Mouse (Mus musculus) erythroblast, embryonic 14.5 days (primary cell): ENCODE data around the gene Plekhd1. TPM values are rescaled to one million over a fixed set of nuclear protein-coding genes. Genes with fewer than 3 reads are reported as not detected.

Experiments used
- H3K27me3 ChIP-seq: 2 replicates; pipeline ENCODE4 v1.6.1; 2012; ENCODE audit warnings: inconsistent platforms; ENCODE audit not compliant: control insufficient read depth
- H3K36me3 ChIP-seq: 2 replicates; pipeline ENCODE4 v1.6.1; 2012; ENCODE audit warnings: mild to moderate bottlenecking, inconsistent platforms; ENCODE audit not compliant: control insufficient read depth
- H3K4me1 ChIP-seq: 2 replicates; pipeline ENCODE4 v1.6.1; 2012; ENCODE audit warnings: inconsistent platforms; ENCODE audit not compliant: control insufficient read depth
- H3K4me3 ChIP-seq: replicated peaks from 2 replicates; pipeline ENCODE3; 2012; ENCODE audit warnings: moderate library complexity, mild to moderate bottlenecking, inconsistent platforms
- H3K9me3 ChIP-seq: 2 replicates; pipeline ENCODE4 v1.6.1; 2012; ENCODE audit warnings: low read length, inconsistent platforms, mixed read lengths; ENCODE audit not compliant: control insufficient read depth
- GATA1 ChIP-seq: IDR thresholded peaks from 2 replicates; pipeline ENCODE4 v1.6.1; 2012; ENCODE audit warnings: low read length, inconsistent platforms, mixed read lengths
- TAL1 ChIP-seq: IDR thresholded peaks from 3 replicates; pipeline ENCODE4 v1.6.1; 2012; ENCODE audit warnings: low read length, inconsistent platforms, mixed read lengths
- polyA plus RNA-seq: library from polyadenylated mRNA; stranded (reverse); fragments of >175 nt; gene quantifications from 2 replicates; pipeline ENCODE4 v1.2.3, GENCODE M21; 2012

The Plekhd1 gene
- polyA plus RNA-seq, 1 experiment: 0.01 TPM

DNA sequence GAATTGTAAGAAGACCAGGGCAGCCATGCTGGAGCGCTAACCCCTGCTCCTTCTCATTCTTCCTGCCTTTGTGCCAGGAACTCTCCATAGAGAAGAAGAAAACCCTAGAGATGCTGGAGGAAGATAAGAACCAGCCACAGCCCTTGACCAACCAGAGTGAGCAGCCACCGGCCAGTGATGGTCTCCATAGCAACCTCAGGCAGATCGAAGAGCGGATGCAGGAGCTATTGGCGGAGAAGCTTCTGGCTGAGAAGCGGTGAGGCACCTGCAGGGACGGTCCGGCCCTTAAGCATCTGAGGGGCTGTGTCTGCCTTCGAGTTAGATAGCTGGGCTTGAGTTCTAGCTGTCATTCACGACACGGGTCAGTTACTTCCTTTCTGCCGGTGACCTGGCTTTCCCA lies 28.1 kb downstream of the Plekhd1 start:
- Histone ChIP-seq H3K4me3 (no peak overlapping the region), H3K4me1 (peaks cover 22% of the 10 kb centered on the region), H3K9me3 (no peaks in the 10 kb centered on the region), H3K36me3 (no peaks in the 10 kb centered on the region), H3K27me3 (peaks cover 11% of the 10 kb centered on the region)
- TF ChIP-seq TAL1 (no peak), GATA1 (peak; percentile 61)

DNA sequence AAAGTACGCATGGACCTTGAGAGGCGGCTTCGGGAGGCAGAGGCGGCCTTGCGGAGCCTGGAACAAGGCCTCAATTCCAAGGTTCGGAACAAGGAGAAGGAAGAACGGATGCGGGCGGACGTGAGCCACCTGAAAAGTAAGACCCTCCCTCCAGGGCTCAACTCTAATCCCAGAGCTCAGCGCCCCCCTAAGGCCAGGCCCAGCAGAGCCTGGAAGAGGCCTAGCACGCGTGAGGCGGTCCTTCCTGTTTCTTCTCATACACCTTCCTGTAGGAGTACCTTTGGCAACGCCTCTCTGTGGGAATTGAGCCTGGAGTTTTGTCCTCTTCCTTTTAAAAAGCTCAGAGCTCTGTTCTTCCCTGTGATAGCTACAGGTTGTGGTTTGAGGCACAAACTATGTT lies 29.1 kb downstream of the Plekhd1 start:
- Histone ChIP-seq H3K36me3 (no peaks in the 10 kb centered on the region), H3K4me3 (no peak overlapping the region), H3K9me3 (no peaks in the 10 kb centered on the region), H3K4me1 (peaks cover 20% of the 10 kb centered on the region), H3K27me3 (peaks cover 15% of the 10 kb centered on the region)
- TF ChIP-seq GATA1 (no peak), TAL1 (no peak)

DNA sequence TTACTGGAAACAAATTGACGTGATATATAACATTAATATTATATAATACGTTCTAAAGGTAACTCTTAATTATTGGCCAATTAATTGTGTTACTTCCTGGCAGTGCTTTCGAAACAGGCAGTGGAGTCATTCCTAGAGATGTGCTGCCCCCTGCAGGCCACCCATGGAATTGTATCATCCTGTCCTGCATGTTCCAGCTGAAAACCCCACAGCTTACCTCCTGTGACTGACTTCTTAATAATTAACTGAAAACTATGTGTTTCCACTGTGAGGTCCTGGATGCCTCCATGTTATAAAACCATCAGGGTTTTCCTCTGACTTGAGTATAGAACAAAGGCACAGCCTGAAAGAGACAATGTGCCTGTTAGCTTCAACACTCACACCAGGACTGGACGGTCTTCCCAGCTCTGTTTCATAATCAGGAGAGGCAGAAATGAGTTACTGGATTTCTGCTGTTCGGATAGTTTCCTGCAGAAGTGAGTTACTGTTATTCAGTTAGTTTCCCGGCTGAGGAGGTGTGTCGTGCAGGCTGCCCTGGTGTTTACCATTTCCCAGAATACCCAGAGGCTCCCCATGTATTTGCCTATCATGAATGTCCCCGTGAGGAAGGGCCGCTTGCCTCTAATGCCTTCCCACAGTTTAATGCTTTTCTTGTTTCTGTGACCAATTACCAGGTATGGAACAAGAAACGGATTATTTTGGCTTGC lies 32.6 kb downstream of the Plekhd1 start:
- Histone ChIP-seq H3K36me3 (no peaks in the 10 kb centered on the region), H3K27me3 (peaks cover 20% of the 10 kb centered on the region), H3K4me3 (no peak overlapping the region), H3K4me1 (peaks cover 15% of the 10 kb centered on the region), H3K9me3 (no peaks in the 10 kb centered on the region)
- TF ChIP-seq GATA1 (no peak), TAL1 (no peak)

DNA sequence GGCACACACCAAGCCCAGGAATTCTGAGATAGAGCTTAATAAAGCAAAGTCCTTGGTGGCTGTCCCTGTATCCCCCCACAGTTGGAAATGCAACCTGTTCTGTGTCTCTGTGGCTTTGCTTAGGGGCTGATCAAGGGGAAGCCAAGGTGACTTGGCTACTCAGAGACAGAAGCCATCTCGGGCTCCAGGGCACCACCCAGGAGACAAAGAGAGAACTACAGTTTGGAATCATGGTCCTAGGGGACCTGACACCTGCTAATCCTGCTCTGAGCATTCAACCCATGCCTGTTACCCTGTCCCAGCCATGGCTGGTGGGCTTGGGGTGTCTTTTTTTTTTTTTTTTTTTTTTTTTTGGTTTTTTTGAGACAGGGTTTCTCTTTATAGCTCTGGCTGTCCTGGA lies 35.8 kb downstream of the Plekhd1 start:
- TF ChIP-seq GATA1 (no peak), TAL1 (no peak)
- no peak overlapping the region for H3K4me3 ChIP-seq
- peaks cover 15% of the 10 kb centered on the region for H3K27me3 ChIP-seq
- H3K9me3 ChIP-seq: no peaks in the 10 kb centered on the region
- H3K36me3 ChIP-seq: no peaks in the 10 kb centered on the region
- H3K4me1 ChIP-seq: peaks cover 12% of the 10 kb centered on the region

DNA sequence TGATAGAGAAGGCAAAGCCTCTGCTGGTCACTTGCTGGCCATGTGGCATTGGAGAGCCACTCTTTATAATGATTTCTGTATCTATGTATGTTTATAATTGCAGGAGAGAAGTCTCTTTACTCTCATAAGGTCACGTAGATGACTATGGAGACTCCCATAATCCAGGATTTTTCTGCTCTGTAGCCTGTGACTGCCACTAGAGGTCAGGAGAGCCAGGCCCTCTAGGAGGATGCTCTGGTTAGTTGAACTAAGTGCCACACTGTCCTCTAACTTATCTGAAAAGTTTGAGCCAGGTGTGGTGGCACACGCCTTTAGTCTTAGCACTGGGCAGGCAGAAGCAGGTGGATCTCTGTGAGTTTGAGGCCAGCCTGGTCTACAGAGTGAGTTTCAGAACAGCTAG lies 36.4 kb downstream of the Plekhd1 start:
- H3K4me1 ChIP-seq: peaks cover 6% of the 10 kb centered on the region
- H3K9me3 ChIP-seq: no peaks in the 10 kb centered on the region
- no peaks in the 10 kb centered on the region for H3K36me3 ChIP-seq
- TF ChIP-seq TAL1: no peak
- TF ChIP-seq GATA1: no peak
- H3K27me3 ChIP-seq: peaks cover 15% of the 10 kb centered on the region
- no peak overlapping the region for H3K4me3 ChIP-seq

DNA sequence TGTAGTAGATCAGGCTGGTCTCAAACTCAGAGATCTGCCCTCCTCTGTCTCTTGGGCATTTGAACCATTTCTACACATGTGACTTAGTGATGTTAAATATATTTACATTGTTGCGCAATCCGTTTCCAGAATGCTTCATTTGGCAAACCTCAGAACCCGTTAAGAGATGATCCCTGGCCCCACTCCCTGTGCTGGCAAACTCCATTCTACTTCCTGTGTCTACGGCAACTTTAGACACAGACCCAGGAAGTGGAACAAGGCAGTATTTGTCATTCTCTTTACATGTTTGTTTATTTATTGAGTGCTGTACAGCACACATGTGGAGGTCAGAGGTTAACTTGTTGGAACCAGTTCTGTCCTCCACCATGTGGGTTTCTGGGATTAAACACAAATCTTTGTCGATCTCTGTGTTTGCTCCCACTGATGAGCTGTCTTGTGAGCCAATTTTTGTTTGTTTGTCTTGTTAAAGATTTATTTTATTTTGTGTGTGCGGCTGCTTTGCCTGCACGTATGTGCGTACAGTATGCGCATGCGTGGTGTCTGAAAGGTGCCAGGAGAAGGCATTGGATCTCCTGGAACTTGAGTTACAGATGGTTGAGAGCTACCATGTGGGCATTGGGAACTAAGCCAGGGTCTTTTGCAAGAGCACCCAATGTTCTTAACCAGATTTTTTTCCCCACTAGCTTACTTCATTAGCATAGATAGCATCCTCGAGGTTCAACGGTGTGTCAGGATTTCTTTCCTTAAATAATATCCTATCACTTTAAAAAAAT lies 37.6 kb downstream of the Plekhd1 start:
- H3K4me1 ChIP-seq: peaks cover 4% of the 10 kb centered on the region; the same call in 1 of the 2 replicates
- H3K4me3 ChIP-seq: no peak overlapping the region
- no peak for TF ChIP-seq TAL1
- TF ChIP-seq GATA1: no peak
- peaks cover 15% of the 10 kb centered on the region for H3K27me3 ChIP-seq
- H3K36me3 ChIP-seq: no peaks in the 10 kb centered on the region
- no peaks in the 10 kb centered on the region for H3K9me3 ChIP-seq

DNA sequence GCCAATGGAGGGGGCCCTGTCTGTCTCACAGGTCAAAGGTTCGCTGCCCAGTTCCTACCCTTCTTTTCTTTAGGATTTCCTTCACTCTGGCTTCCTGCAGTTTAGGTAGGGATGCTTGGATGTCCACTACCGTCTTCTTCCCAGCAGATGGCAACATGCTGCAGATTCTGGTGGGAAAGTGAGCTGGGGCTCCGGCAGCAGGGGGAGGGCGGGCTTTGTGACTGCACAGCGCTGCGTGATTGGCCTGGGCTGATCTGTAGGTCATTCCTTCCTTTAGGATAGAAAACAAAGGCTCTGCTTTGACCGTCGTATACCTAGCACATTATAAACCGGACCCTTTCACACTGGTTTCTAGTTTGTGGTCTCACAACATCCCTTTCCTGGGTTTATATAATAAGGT lies 38.2 kb downstream of the Plekhd1 start:
- TF ChIP-seq GATA1 (no peak), TAL1 (no peak)
- H3K4me3 ChIP-seq: no peak overlapping the region
- H3K9me3 ChIP-seq: no peaks in the 10 kb centered on the region
- H3K27me3 ChIP-seq: peaks cover 12% of the 10 kb centered on the region
- no peaks in the 10 kb centered on the region for H3K36me3 ChIP-seq
- peaks cover 4% of the 10 kb centered on the region; the same call in 1 of the 2 replicates for H3K4me1 ChIP-seq

DNA sequence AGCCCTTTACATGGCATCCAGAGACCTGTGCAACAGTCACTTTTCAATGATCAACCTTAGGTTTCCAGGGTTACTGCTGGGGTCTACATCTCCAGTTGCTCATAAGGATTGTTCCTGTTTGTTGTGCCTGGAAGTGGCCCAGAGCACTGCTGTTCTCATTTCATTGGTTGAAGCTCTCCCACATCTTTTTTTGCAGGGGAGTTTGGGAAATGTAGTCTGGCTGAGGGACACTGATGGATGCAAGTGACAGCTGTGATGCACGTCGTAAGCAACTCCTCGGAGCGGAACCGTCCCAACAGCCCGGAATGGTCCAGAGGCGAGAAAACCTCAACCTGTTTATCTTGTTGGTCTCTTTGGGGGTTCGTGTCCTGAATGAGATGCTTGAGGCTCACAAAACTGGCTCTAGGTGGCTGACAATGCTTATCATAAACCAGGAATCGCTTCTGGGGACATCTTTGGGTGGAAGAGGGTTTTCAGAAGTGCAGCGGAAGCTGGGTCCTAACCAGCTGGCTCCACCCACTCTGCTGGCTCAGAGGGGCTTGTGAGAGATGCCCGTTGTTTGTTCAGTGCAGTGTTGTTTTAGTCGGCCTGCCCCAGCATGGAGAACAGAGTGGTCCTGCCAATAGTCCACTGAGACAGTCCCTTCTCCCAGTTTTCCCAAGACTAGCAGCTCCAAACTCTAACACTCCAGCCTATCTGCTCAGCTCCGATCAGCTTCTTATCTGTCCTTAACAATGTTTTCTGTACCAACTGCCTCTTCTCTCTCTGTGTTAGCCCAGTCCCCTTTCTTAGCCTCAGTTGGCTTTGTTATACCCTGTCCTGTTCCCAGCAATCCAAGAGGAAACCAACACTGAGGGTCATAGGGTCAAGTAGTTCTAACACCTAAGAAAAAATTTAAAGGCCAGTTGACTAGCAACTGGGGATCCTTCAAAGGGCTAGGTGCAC lies 42.4 kb downstream of the Plekhd1 start:
- peaks cover 31% of the 10 kb centered on the region for H3K27me3 ChIP-seq
- TF ChIP-seq TAL1 (no peak), GATA1 (no peak)
- peaks cover 4% of the 10 kb centered on the region; the same call in 1 of the 2 replicates for H3K4me1 ChIP-seq
- no peak overlapping the region for H3K4me3 ChIP-seq
- H3K9me3 ChIP-seq: no peaks in the 10 kb centered on the region
- no peaks in the 10 kb centered on the region for H3K36me3 ChIP-seq
